Mouse (Mus musculus) liver, adult (tissue): ENCODE measurements at regions not wholly inside any gene's neighbourhood (a gene's known extent, or its start where the extent isn't known, plus 50 kb on each side); places are given as distances from the start of the nearest gene placed in this dataset.
A peak's percentile ranks its signal among the peaks of the same experiment; 100 is the strongest.

ENCODE experiments used
- GATA4 ChIP-seq: IDR thresholded peaks from 2 replicates; pipeline ENCODE4 v1.6.1; 2014; ENCODE audit warnings: mild to moderate bottlenecking, low read length; ENCODE audit not compliant: insufficient replicate concordance

GRCm38 (mm10) chr5:107035376-107035775 is 71.3 kb downstream of the Cdc7 start:
- no peak for TF ChIP-seq GATA4

DNA sequence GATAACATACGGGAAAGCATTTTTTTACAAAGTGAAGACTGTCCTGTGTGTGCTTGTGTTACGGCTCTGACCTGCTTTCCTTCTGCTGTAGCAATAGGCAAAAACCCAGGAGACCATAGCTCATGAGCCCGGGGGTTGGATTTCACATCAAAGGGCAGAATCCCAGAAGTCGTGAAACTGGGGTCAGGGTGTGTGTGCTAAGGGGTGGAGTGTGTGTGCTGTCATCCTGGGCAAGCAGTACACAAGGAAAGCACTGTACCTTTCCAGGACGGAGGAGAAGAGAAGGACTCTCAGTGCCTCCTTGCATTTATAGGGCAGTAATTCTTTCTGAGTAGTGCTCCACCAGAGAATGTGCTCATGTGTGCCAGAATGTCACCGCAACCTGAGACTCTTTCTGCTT is 71.7 kb downstream of the Cdc7 start:
- TF ChIP-seq GATA4: no peak

DNA sequence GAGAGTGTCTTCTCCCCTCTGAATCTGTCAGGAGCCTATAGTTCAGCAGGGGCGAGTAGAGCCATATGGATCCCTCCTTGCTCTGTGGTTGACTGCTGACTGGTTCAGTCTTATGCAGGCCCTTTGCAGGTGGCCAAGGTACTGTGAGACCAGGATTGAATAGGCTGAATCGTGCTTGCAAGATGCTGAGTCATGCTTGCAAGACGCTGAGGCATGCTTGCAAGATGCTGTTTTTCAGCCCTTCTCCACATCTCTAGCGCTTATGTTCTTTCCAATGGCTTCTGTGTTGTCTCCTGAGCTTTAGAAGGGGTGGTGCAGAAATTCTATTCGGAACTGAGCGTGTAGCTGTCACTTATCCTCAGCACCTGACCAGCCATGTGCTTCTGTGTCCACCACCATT is 72.4 kb downstream of the Cdc7 start:
- no peak for TF ChIP-seq GATA4

DNA sequence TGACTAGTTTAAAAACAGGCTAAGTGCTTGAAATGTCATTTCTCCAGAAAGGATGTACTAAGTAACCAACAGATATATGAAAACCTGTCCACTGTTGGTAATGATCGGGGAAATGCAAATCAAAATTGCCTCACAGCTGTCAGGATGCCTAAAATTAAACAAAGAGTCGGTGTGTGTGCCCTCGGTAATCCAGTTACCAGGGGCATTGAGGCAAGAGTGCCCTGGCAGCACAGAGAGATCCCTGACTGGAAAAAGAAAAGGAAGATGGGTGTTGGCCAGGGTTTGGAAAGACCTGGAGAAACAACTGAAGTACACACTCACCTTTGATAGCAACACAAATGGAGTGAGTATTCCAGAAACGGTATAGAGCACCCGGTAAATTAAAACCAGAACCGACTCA is 73.0 kb downstream of the Cdc7 start:
- no peak for TF ChIP-seq GATA4

DNA sequence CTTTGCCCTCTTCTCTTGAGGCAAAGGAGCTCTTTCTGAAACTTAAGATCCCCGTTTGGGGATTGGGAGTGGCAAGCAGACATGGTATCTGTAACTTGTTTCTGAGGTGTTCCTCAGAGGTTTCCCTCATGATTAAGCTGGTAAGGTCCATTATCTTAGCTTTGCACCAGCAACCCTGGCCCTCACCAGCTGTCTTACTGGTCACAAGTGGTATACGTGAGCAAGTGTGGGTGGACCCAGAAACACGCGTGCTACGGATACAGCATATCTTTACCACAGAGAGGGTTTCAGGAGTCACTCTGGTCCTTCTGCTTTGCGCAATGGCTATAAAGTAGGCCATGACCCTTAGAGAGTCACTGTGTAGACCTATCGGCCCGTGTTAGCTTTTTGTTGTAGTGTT is 75.2 kb downstream of the Cdc7 start:
- no peak for TF ChIP-seq GATA4

- no peak for TF ChIP-seq GATA4
These were observed 75.8 kb downstream of the Cdc7 start for GRCm38 (mm10) chr5:107039956-107040355.

- no peak for TF ChIP-seq GATA4
These were observed 76.4 kb downstream of the Cdc7 start for GRCm38 (mm10) chr5:107040489-107040888.

GRCm38 (mm10) chr5:107045163-107045562 is 81.0 kb downstream of the Cdc7 start:
- TF ChIP-seq GATA4: no peak

DNA sequence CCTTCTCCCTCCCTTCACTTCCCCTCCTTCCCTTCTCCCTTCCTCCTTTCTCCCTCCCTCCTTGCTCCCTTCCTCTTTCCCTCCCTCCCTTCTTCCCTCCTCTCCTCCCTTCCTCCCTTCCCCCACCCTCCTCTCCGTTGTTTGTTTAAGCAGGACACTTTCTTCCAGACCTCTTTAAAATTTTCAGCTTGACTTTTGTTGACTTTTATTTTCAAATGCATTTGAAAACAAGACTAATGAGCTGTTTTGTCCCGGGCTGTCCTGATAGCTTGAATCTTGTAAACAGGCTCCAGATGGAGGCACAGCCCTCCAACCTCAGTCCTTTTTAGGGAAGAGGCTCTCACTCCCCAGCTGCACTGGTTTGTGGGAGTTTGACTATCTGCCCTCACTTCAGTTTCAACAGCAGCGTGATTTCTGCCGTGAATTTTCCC is 82.4 kb downstream of the Cdc7 start:
- no peak for TF ChIP-seq GATA4

GRCm38 (mm10) chr5:107048607-107049006 is 84.5 kb downstream of the Cdc7 start:
- TF ChIP-seq GATA4: peak; percentile 32; the same call in 1 of the 2 replicates

DNA sequence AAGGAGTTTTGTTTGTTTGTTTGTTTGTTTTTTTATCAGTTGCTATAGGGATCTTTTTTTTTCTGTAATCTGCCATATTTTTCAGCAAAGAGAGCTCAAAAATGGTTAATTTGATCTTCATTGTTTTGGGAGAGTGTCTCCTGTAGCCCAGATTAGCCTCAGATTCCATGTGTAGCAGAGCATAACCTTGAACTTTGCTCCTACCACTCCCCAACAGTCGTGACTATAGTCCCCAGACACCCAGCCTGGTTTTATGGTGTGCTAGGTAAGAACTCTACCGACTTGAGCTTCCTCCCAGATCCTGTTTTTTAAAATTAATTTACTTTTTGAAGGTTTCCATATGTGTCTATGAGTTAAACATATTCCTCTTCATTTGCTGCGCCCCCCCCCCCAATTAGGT is 86.0 kb downstream of the Cdc7 start:
- no peak for TF ChIP-seq GATA4

DNA sequence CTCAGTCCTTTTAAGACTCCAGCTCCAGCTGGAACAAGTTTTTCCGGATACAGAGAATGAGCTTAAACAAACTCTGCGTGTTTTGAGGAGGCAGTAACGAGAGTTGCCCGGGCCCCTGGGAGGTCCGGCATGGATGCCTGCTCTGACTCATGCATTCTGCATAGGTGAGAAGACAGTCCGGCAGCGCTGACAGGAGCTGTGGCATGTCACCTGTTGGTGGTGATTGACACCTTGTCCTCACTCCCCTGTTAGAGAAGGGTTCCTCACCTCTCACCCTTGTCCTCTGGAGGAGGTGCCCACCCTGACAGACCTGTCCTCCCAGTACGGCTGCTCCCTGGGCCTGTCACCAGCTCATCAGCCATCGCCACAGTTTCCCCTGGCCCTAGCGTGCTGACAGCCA is 87.7 kb downstream of the Cdc7 start:
- TF ChIP-seq GATA4: no peak

DNA sequence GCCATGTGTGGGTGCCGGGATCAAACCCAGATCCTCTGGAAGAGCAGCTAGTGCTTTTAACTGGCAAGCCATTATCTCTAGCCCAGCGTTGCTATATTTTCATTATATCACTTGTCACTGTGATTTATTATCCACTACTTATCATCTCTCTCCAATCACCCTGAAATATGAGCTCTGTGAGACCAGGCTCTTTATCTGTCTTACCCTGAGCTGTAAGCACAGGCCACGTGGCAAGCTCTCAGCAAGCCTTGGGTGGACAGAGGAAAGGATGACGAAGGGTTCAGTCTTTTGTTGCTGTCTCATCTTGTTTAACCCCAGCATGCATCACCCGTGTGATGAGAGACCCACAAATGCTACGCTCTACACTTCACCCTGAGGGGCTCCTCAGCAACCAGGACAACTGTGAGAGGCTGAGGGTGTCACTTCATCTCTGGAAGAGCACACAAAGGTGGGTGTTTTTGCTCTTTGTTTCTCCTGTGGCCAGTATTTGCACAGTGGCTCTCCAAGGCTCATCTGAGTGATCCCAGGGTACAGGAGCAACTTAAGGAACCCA is 90.9 kb downstream of the Cdc7 start:
- TF ChIP-seq GATA4: no peak

- no peak for TF ChIP-seq GATA4
These were observed 91.3 kb downstream of the Cdc7 start for GRCm38 (mm10) chr5:107055455-107055854.
